In genomic region chr7:139068182-139068623, GRCm38 (mm10) we compare ENCODE assay signal across 8 mouse cellular contexts. TPM values are rescaled to one million over a fixed set of nuclear protein-coding genes. Genes with fewer than 3 reads are reported as not detected.
DNase-seq lines count a peak whose midpoint lies in the region; ATAC-seq lines count a peak whose summit lies in the region.

No protein-coding gene starts in this region.

- H3K27me3 ChIP-seq in forebrain, embryonic 13.5 days: peaks cover 7% of the 10 kb centered on the region; the same call in 1 of the 2 replicates
- no peaks in the 10 kb centered on the region for H3K27me3 ChIP-seq in midbrain, embryonic 11.5 days (ENCODE audit: control insufficient read depth, insufficient read depth, low read length)

- DNase-seq in spleen, adult 12 weeks (ENCODE audit: low spot score): peak; percentile 4
- no peak for DNase-seq in spleen, postnatal 14 days (ENCODE audit: low spot score in 2 of 2)
- DNase-seq in hindlimb bud, embryonic 11.5 days (ENCODE audit: extremely low spot score, low read depth, low spot score): peak; percentile 78
- peak; percentile 78 to 84 for DNase-seq in layer of hippocampus, postnatal 36 days
- DNase-seq in midbrain, embryonic 11.5 days (ENCODE audit: low spot score, missing footprints): peak; percentile 99
- DNase-seq in skeletal muscle tissue, adult 2 months (ENCODE audit: low read depth, low spot score): peak; percentile 20

- no peaks in the 10 kb centered on the region for H3K4me1 ChIP-seq in forebrain, embryonic 13.5 days
- no peaks in the 10 kb centered on the region for H3K4me1 ChIP-seq in midbrain, embryonic 11.5 days (ENCODE audit: control insufficient read depth, insufficient read depth, low read length)

- no peaks in the 10 kb centered on the region for H3K36me3 ChIP-seq in forebrain, embryonic 13.5 days (ENCODE audit: poor library complexity, severe bottlenecking)
- H3K36me3 ChIP-seq in midbrain, embryonic 11.5 days (ENCODE audit: control insufficient read depth, insufficient read depth, low read length): no peaks in the 10 kb centered on the region

- no peak overlapping the region for H3K4me2 ChIP-seq in forebrain, embryonic 13.5 days
- no peak overlapping the region for H3K4me2 ChIP-seq in midbrain, embryonic 11.5 days

- H3K4me3 ChIP-seq in forebrain, embryonic 13.5 days: no peak overlapping the region
- H3K4me3 ChIP-seq in midbrain, embryonic 11.5 days (ENCODE audit: low read depth, low read length): no peak overlapping the region

- H3K9me3 ChIP-seq in forebrain, embryonic 13.5 days (replicated peaks): no peaks in the 10 kb centered on the region
- no peaks in the 10 kb centered on the region for H3K9me3 ChIP-seq in midbrain, embryonic 11.5 days (ENCODE audit: control insufficient read depth, low read length)

- no peak overlapping the region for H3K27ac ChIP-seq in forebrain, embryonic 13.5 days
- no peak overlapping the region for H3K27ac ChIP-seq in midbrain, embryonic 11.5 days (ENCODE audit: low read depth, low read length)

- WGBS in forebrain, embryonic 13.5 days: 3% methylated on average over 2 of the region's 2 CpGs
- 0% methylated on average over 2 of the region's 2 CpGs for WGBS in midbrain, embryonic 11.5 days

- ATAC-seq in cerebellum, adult (ENCODE audit: insufficient number of reproducible peaks, low FRiP score, low TSS enrichment): peak; percentile 84
- ATAC-seq in forebrain, embryonic 13.5 days: peak; percentile 84
- peak; percentile 88 for ATAC-seq in midbrain, embryonic 11.5 days (ENCODE audit: low FRiP score)

- no peak overlapping the region for H3K9ac ChIP-seq in forebrain, embryonic 13.5 days
- H3K9ac ChIP-seq in midbrain, embryonic 11.5 days (ENCODE audit: low read length): no peak overlapping the region

RNA-seq across cellular contexts. Expression of gene Dpysl4, which starts 17.6 kb away (rescaled TPM):
- 106 and 141 TPM in 2 replicates for polyA plus RNA-seq in forebrain, embryonic 13.5 days (2015; fragmentation: Nextera tagmentation; extraction: Ambion mirVana)
- 10 to 100 TPM; 48.3 to 58.7 TPM for total RNA-seq in layer of hippocampus, postnatal 36 days (2021)
- 167 and 179 TPM in 2 replicates for polyA plus RNA-seq in midbrain, embryonic 11.5 days (2014; fragmentation: Nextera tagmentation; extraction: Ambion mirVana)

Comparison
In these comparisons a context has a peak if more than half of its experiments do, and no peak if none do; other contexts are left out.
1. DNase-seq: peak in spleen, adult 12 weeks (single experiment), hindlimb bud, embryonic 11.5 days (single experiment), layer of hippocampus, postnatal 36 days (2 of 2), midbrain, embryonic 11.5 days (single experiment) and skeletal muscle tissue, adult 2 months (single experiment); none in spleen, postnatal 14 days (0 of 2).
2. Peak in every context shown above with its lines, with median percentiles within 50 percentile points of each other: ATAC-seq.